Mouse (Mus musculus): Measurements from ENCODE around the gene Gm8994.

DNA sequence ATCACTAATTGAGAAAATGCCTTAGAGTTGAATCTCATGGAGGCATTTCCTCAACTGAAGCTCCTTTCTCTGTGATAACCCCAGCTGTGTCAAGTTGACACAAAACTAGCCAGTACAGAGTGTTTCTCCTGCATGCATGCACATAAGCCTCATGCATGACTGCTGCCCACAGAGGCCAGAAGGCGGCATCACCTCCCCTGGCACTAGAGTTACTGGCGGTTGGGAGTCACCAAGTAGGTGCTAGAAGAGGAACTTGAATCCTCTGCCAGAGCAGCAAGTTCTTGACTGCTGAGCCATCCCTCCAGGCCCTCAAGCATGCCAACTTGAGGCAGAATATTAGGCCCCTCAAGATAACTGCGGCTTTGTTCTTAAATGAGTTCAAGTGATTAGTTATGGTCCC lies 35.9 kb upstream of the Gm8994 start:
- no peak for TF ChIP-seq CTCF (IDR thresholded peaks at IDR 0.05)
- no peak for TF ChIP-seq EP300 (IDR thresholded peaks at IDR 0.05)

All from lung, postnatal 0 days (tissue).